Mouse (Mus musculus): Measurements from ENCODE around the gene Dock10. TPM values are rescaled to one million over a fixed set of nuclear protein-coding genes. Genes with fewer than 3 reads are reported as not detected.

The Dock10 gene
- total RNA-seq, 2 experiments from 2014 or later, result 22.5 to 28.2 TPM

GRCm38 (mm10) chr1:80722001-80722400 lies 36.3 kb downstream of the Dock10 start:
- no peak for TF ChIP-seq CTCF (IDR thresholded peaks at IDR 0.05)
- Histone ChIP-seq H3K4me3 (no peak overlapping the region), H3K27ac (no peak overlapping the region)
- intact Hi-C loops (cut with DNase I), result loop anchor here (2.0 to 5.0 kb wide), 3 partner anchors 117 to 540 kb away; no protein-coding TSS in a partner anchor
- DNase-seq (ENCODE audit: extremely low spot score in 1 of 2, low spot score in 2 of 2), result no peak

- intact Hi-C loops (cut with DNase I), result loop anchor here (5.0 kb wide), 2 partner anchors 179 to 539 kb away; no protein-coding TSS in a partner anchor
- Histone ChIP-seq H3K4me3 (no peak overlapping the region), H3K27ac (no peak overlapping the region)
- no peak for TF ChIP-seq CTCF (IDR thresholded peaks at IDR 0.05)
- no peak for DNase-seq (ENCODE audit: extremely low spot score in 1 of 2, low spot score in 2 of 2)
Measured at GRCm38 (mm10) chr1:80721181-80721580, 37.1 kb downstream of the Dock10 start.

- DNase-seq (ENCODE audit: extremely low spot score in 1 of 2, low spot score in 2 of 2), result no peak
- intact Hi-C loops (cut with DNase I), result loop anchor here (5.0 kb wide), 2 partner anchors 178 to 538 kb away; no protein-coding TSS in a partner anchor
- no peak for TF ChIP-seq CTCF (IDR thresholded peaks at IDR 0.05)
- Histone ChIP-seq H3K27ac (no peak overlapping the region), H3K4me3 (no peak overlapping the region)
Measured at GRCm38 (mm10) chr1:80720146-80720545, 38.2 kb downstream of the Dock10 start.

- no peak for TF ChIP-seq CTCF (IDR thresholded peaks at IDR 0.05)
- Histone ChIP-seq H3K27ac (no peak overlapping the region), H3K4me3 (no peak overlapping the region)
- intact Hi-C loops (cut with DNase I), result no loop called here
- DNase-seq (ENCODE audit: extremely low spot score in 1 of 2, low spot score in 2 of 2), result no peak
Measured at GRCm38 (mm10) chr1:80719436-80719835, 38.9 kb downstream of the Dock10 start.

GRCm38 (mm10) chr1:80718666-80719065 lies 39.7 kb downstream of the Dock10 start:
- no peak overlapping the region for H3K4me3 ChIP-seq
- no peak overlapping the region for H3K27ac ChIP-seq
- no peak for TF ChIP-seq CTCF (IDR thresholded peaks at IDR 0.05)
- no peak for DNase-seq (ENCODE audit: extremely low spot score in 1 of 2, low spot score in 2 of 2)
- intact Hi-C loops (cut with DNase I), result no loop called here

- no peak for TF ChIP-seq CTCF (IDR thresholded peaks at IDR 0.05)
- intact Hi-C loops (cut with DNase I), result no loop called here
- no peak overlapping the region for H3K27ac ChIP-seq
- H3K4me3 ChIP-seq, result no peak overlapping the region
- no peak for DNase-seq (ENCODE audit: extremely low spot score in 1 of 2, low spot score in 2 of 2)
Measured at GRCm38 (mm10) chr1:80715917-80716316, 42.4 kb downstream of the Dock10 start.

- Histone ChIP-seq H3K27ac (no peak overlapping the region), H3K4me3 (no peak overlapping the region)
- intact Hi-C loops (cut with DNase I), result no loop called here
- DNase-seq (ENCODE audit: extremely low spot score in 1 of 2, low spot score in 2 of 2), result no peak
- TF ChIP-seq CTCF (IDR thresholded peaks at IDR 0.05), result no peak
Measured at GRCm38 (mm10) chr1:80713920-80714319, 44.4 kb downstream of the Dock10 start.

- intact Hi-C loops (cut with DNase I), result no loop called here
- no peak for TF ChIP-seq CTCF (IDR thresholded peaks at IDR 0.05)
- Histone ChIP-seq H3K4me3 (no peak overlapping the region), H3K27ac (no peak overlapping the region)
- no peak for DNase-seq (ENCODE audit: extremely low spot score in 1 of 2, low spot score in 2 of 2)
Measured at GRCm38 (mm10) chr1:80710607-80711261, 47.6 kb downstream of the Dock10 start.

GRCm38 (mm10) chr1:80710097-80710541 lies 48.2 kb downstream of the Dock10 start:
- Histone ChIP-seq H3K27ac (no peak overlapping the region), H3K4me3 (peak overlapping the region; percentile 16; the same call in 1 of the 2 replicates)
- DNase-seq (ENCODE audit: extremely low spot score in 1 of 2, low spot score in 2 of 2), result no peak
- intact Hi-C loops (cut with DNase I), result no loop called here
- no peak; the same call in 1 of the 2 replicates for TF ChIP-seq CTCF (IDR thresholded peaks at IDR 0.05)

- peak in 1 of 2 experiments; percentile 19 for DNase-seq (ENCODE audit: extremely low spot score in 1 of 2, low spot score in 2 of 2)
- no peak overlapping the region for H3K27ac ChIP-seq
- no peak for TF ChIP-seq CTCF (IDR thresholded peaks at IDR 0.05)
- H3K4me3 ChIP-seq, result peak overlapping the region; percentile 41
- intact Hi-C loops (cut with DNase I), result no loop called here
Measured at GRCm38 (mm10) chr1:80709299-80709698, 49.0 kb downstream of the Dock10 start.

GRCm38 (mm10) chr1:80703279-80703678 lies 55.0 kb downstream of the Dock10 start:
- intact Hi-C loops (cut with DNase I), result no loop called here
- no peak for DNase-seq (ENCODE audit: extremely low spot score in 1 of 2, low spot score in 2 of 2)
- no peak overlapping the region for H3K27ac ChIP-seq
- no peak overlapping the region for H3K4me3 ChIP-seq
- TF ChIP-seq CTCF (IDR thresholded peaks at IDR 0.05), result no peak

GRCm38 (mm10) chr1:80676004-80676673 lies 82.2 kb downstream of the Dock10 start:
- intact Hi-C loops (cut with DNase I), result no loop called here
- TF ChIP-seq CTCF (IDR thresholded peaks at IDR 0.05), result no peak
- no peak overlapping the region for H3K27ac ChIP-seq
- no peak for DNase-seq (ENCODE audit: extremely low spot score in 1 of 2, low spot score in 2 of 2)
- H3K4me3 ChIP-seq, result no peak overlapping the region
